ENCODE assay signal across 10 mouse cellular contexts in genomic region chr2:154774032-154774431, GRCm38 (mm10). TPM values are rescaled to one million over a fixed set of nuclear protein-coding genes. Genes with fewer than 3 reads are reported as not detected.
DNase-seq lines count a peak whose midpoint lies in the region; ATAC-seq lines count a peak whose summit lies in the region.
"Had no signal": no experiment of that assay in that cellular context is flagged by ENCODE, and none has a peak within 500 bp of the region (broad histone marks: within the 10 kb centered on the region; RNA-seq: fewer than 3 reads in every experiment).

No protein-coding gene starts in this region.

- H3K9me3 ChIP-seq in hindbrain, embryonic 10.5 days, result peaks cover 4% of the 10 kb centered on the region; the same call in 1 of the 2 replicates
- no peaks in the 10 kb centered on the region for H3K9me3 ChIP-seq in hindbrain, embryonic 16.5 days (ENCODE audit: control insufficient read depth, low read length)
- H3K9me3 ChIP-seq: neural tube, embryonic 13.5 days had no signal

- no peak overlapping the region for H3K27ac ChIP-seq in hindbrain, embryonic 10.5 days
- H3K27ac ChIP-seq in hindbrain, embryonic 16.5 days (ENCODE audit: low read depth, low read length), result no peak overlapping the region
- H3K27ac ChIP-seq: neural tube, embryonic 13.5 days had no signal

- DNase-seq in hindbrain, embryonic 10.5 days (ENCODE audit: low spot score), result peak; percentile 39
- peak; percentile 52 for DNase-seq in right cerebral cortex, postnatal 4 days
- DNase-seq in right cerebral cortex, postnatal 36 days (ENCODE audit: low spot score in 2 of 2), result no peak
- DNase-seq in embryo, embryonic 10 days (ENCODE audit: low spot score), result peak; percentile 78
- DNase-seq in testis, postnatal 10 days (ENCODE audit: low spot score), result peak; percentile 71
- DNase-seq in right cerebral cortex, adult 18-20 months, result no peak
- DNase-seq in left cerebral cortex, postnatal 25 days (ENCODE audit: low spot score in 2 of 2), result no peak

- H3K4me2 ChIP-seq in hindbrain, embryonic 16.5 days (ENCODE audit: low read length), result no peak overlapping the region
- H3K4me2 ChIP-seq: neural tube, embryonic 13.5 days had no signal

- H3K27me3 ChIP-seq in hindbrain, embryonic 10.5 days (ENCODE audit: insufficient read depth, poor library complexity, severe bottlenecking), result no peaks in the 10 kb centered on the region
- no peaks in the 10 kb centered on the region for H3K27me3 ChIP-seq in hindbrain, embryonic 16.5 days (replicated peaks; ENCODE audit: control insufficient read depth, insufficient read depth, low read length)
- H3K27me3 ChIP-seq: neural tube, embryonic 13.5 days had no signal

- H3K36me3 ChIP-seq in hindbrain, embryonic 10.5 days, result no peaks in the 10 kb centered on the region
- no peaks in the 10 kb centered on the region for H3K36me3 ChIP-seq in hindbrain, embryonic 16.5 days (ENCODE audit: control insufficient read depth, insufficient read depth, low read length)
- H3K36me3 ChIP-seq: neural tube, embryonic 13.5 days had no signal

- peaks cover 6% of the 10 kb centered on the region for H3K4me1 ChIP-seq in hindbrain, embryonic 10.5 days (replicated peaks)
- H3K4me1 ChIP-seq in hindbrain, embryonic 16.5 days (ENCODE audit: control insufficient read depth, insufficient read depth, low read depth, low read length), result no peaks in the 10 kb centered on the region

- WGBS in hindbrain, embryonic 10.5 days, result 82% methylated on average over 1 of the region's 1 CpGs
- WGBS in hindbrain, embryonic 16.5 days, result 81% methylated on average over 1 of the region's 1 CpGs

- ATAC-seq in hindbrain, embryonic 16.5 days, result no peak

- H3K9ac ChIP-seq in hindbrain, embryonic 16.5 days (ENCODE audit: low read depth, low read length), result no peak overlapping the region
- H3K9ac ChIP-seq: neural tube, embryonic 13.5 days had no signal

- no peak overlapping the region for H3K4me3 ChIP-seq in hindbrain, embryonic 10.5 days
- H3K4me3 ChIP-seq in hindbrain, embryonic 16.5 days (ENCODE audit: low read length), result no peak overlapping the region
- H3K4me3 ChIP-seq: neural tube, embryonic 13.5 days had no signal

- intact Hi-C loops in left cerebral cortex, postnatal 25 days (cut with DNase I), result no loop called here

RNA-seq across cellular contexts. Expression of gene Gm14214, which starts 4.2 kb away (rescaled TPM):
- polyA plus RNA-seq in hindbrain, embryonic 10.5 days (2016; fragmentation: Nextera tagmentation; extraction: Ambion mirVana), result not detected in 2 replicates
- polyA plus RNA-seq in hindbrain, embryonic 16.5 days (2015; fragmentation: Nextera tagmentation; extraction: Ambion mirVana), result not detected in 2 replicates
- total RNA-seq in left cerebral cortex, postnatal 25 days (2021), result not detected
- total RNA-seq: left cerebral cortex, postnatal 10 days had no signal
- polyA plus RNA-seq: neural tube, embryonic 13.5 days had no signal

RNA-seq across cellular contexts. Expression of gene Raly, which starts 16.9 kb away (rescaled TPM):
- 52.8 and 77.6 TPM in 2 replicates for polyA plus RNA-seq in hindbrain, embryonic 10.5 days (2016; fragmentation: Nextera tagmentation; extraction: Ambion mirVana)
- polyA plus RNA-seq in hindbrain, embryonic 16.5 days (2015; fragmentation: Nextera tagmentation; extraction: Ambion mirVana), result 22.8 and 23.4 TPM in 2 replicates
- total RNA-seq in left cerebral cortex, postnatal 25 days (2021), result 100 to 1,000 TPM in 1 of 2 experiments, 10 to 100 TPM in 1; 99.4 to 101 TPM

RNA-seq across cellular contexts. Expression of gene a, which starts 17.2 kb away (rescaled TPM):
- 1.0 and 1.7 TPM in 2 replicates for polyA plus RNA-seq in hindbrain, embryonic 10.5 days (2016; fragmentation: Nextera tagmentation; extraction: Ambion mirVana)
- 1.0 and 1.1 TPM in 2 replicates for polyA plus RNA-seq in hindbrain, embryonic 16.5 days (2015; fragmentation: Nextera tagmentation; extraction: Ambion mirVana)
- not detected for total RNA-seq in left cerebral cortex, postnatal 25 days (2021)
- polyA plus RNA-seq: neural tube, embryonic 13.5 days had no signal

Comparison
In these comparisons a context has a peak if more than half of its experiments do, and no peak if none do; other contexts are left out.
1. DNase-seq: peak in hindbrain, embryonic 10.5 days (single experiment), right cerebral cortex, postnatal 4 days (single experiment), embryo, embryonic 10 days (single experiment) and testis, postnatal 10 days (single experiment); none in right cerebral cortex, postnatal 36 days (0 of 2), right cerebral cortex, adult 18-20 months (single experiment) and left cerebral cortex, postnatal 25 days (0 of 2).